Mouse (Mus musculus): ENCODE measurements around the gene Shc3.

- TF ChIP-seq CTCF (IDR thresholded peaks at IDR 0.05; ENCODE audit: low read depth, low read length) (no peak), GATA2 (IDR thresholded peaks at IDR 0.05; ENCODE audit: borderline replicate concordance, low read depth, low read length) (no peak), GATA1 (IDR thresholded peaks at IDR 0.05; ENCODE audit: borderline replicate concordance, low read length) (no peak), TAL1 (conservative IDR thresholded peaks at IDR 0.05; ENCODE audit: low read depth, low read length) (no peak), POLR2AphosphoS5 (IDR thresholded peaks at IDR 0.05; ENCODE audit: insufficient replicate concordance, low read depth, low read length) (no peak)
Measured at GRCm38 (mm10) chr13:51437105-51438085, 131.8 kb downstream of the Shc3 start.
